In genomic region chr17:27534718-27535117, GRCm38 (mm10) we compare ENCODE assay signal across 8 mouse cellular contexts. TPM values are rescaled to one million over a fixed set of nuclear protein-coding genes. Genes with fewer than 3 reads are reported as not detected.
DNase-seq lines count a peak whose midpoint lies in the region; ATAC-seq and TF ChIP-seq lines count a peak whose summit lies in the region.

No protein-coding gene starts in this region.

- no peak overlapping the region for H3K27ac ChIP-seq in left cerebral cortex, adult 2 months

- intact Hi-C loops in left cerebral cortex, adult 2 months (cut with DNase I), result loop anchor here (2.0 to 5.0 kb wide), 2 partner anchors 30 to 228 kb away; partner anchors contain the start of gene AI413582

- peak; percentile 99 for ATAC-seq in megakaryocyte progenitor cell, adult 5-6 weeks (replicated peaks; ENCODE audit: poor library complexity)

- DNase-seq in T-cell, adult 2 months (ENCODE audit: low spot score), result peak; percentile 86
- DNase-seq in cerebellum, postnatal 25 days, result peak; percentile 96
- DNase-seq in gastrocnemius, adult 18-20 months (ENCODE audit: low spot score), result peak; percentile 90
- peak; percentile 88 for DNase-seq in hindlimb bud, embryonic 11.5 days (ENCODE audit: extremely low spot score, low read depth, low spot score)
- DNase-seq in left cerebral cortex, adult 2 months (ENCODE audit: extremely low spot score in 1 of 2, low spot score in 2 of 2), result peak; percentile 84 to 94
- DNase-seq in right cerebral cortex, postnatal 10 days (ENCODE audit: low spot score in 2 of 2), result peak; percentile 88 to 91
- DNase-seq in urinary bladder, postnatal 25 days (ENCODE audit: low spot score), result peak; percentile 90

- no peak overlapping the region for H3K4me3 ChIP-seq in left cerebral cortex, adult 2 months

- no peak; the same call in none of the 2 replicates for TF ChIP-seq CTCF in left cerebral cortex, adult 2 months (IDR thresholded peaks at IDR 0.05)

RNA-seq across cellular contexts. Expression of gene Grm4, which starts 13.5 kb away (rescaled TPM):
- total RNA-seq in gastrocnemius, adult 18-20 months (2021), result under 1 TPM in 1 of 2 experiments, not detected in 1; 0.07 TPM
- 10 to 100 TPM; 19.9 to 29.7 TPM for total RNA-seq in left cerebral cortex, adult 2 months (2021)
- total RNA-seq in megakaryocyte progenitor cell, adult 5-6 weeks (2015), result not detected in 2 replicates
- not detected in 2 replicates for total RNA-seq in megakaryocyte progenitor cell, adult 5-6 weeks (2017)

RNA-seq across cellular contexts. Expression of gene Hmga1, which starts 21.6 kb away (rescaled TPM):
- total RNA-seq in gastrocnemius, adult 18-20 months (2021), result 10 to 100 TPM; 31.9 to 32.7 TPM
- total RNA-seq in left cerebral cortex, adult 2 months (2021), result 10 to 100 TPM; 55.2 to 55.7 TPM
- total RNA-seq in megakaryocyte progenitor cell, adult 5-6 weeks (2015), result 405 and 414 TPM in 2 replicates
- total RNA-seq in megakaryocyte progenitor cell, adult 5-6 weeks (2017), result 220 and 239 TPM in 2 replicates

RNA-seq across cellular contexts. Expression of gene AI413582, which starts 30.8 kb away (rescaled TPM):
- total RNA-seq in gastrocnemius, adult 18-20 months (2021), result 1 to 10 TPM; 2.8 to 4.0 TPM
- 10 to 100 TPM; 86.7 to 93.8 TPM for total RNA-seq in left cerebral cortex, adult 2 months (2021)
- total RNA-seq in megakaryocyte progenitor cell, adult 5-6 weeks (2015), result 31.0 and 31.6 TPM in 2 replicates
- total RNA-seq in megakaryocyte progenitor cell, adult 5-6 weeks (2017), result 32.3 and 46.0 TPM in 2 replicates

Comparison
In these comparisons a context has a peak if more than half of its experiments do, and no peak if none do; other contexts are left out.
1. RNA of gene Grm4, which starts 13.5 kb away (total RNA-seq): 19.9 to 29.7 TPM in left cerebral cortex, adult 2 months; 0.07 TPM in gastrocnemius, adult 18-20 months and not detected in megakaryocyte progenitor cell, adult 5-6 weeks; every median in the first group is over 10 times any median in the second.
2. RNA of gene AI413582, which starts 30.8 kb away (total RNA-seq): 86.7 to 93.8 TPM in left cerebral cortex, adult 2 months and 31.0 to 46.0 TPM in megakaryocyte progenitor cell, adult 5-6 weeks; 2.8 to 4.0 TPM in gastrocnemius, adult 18-20 months; every median in the first group is over 4 times any median in the second.
3. Peak in every context shown above with its lines, with median percentiles within 50 percentile points of each other: DNase-seq.